Mouse (Mus musculus) cerebellum, adult 2 months (tissue): ENCODE measurements at regions not wholly inside any gene's neighbourhood (a gene's known extent, or its start where the extent isn't known, plus 50 kb on each side); places are given as distances from the start of the nearest gene placed in this dataset.

Experiments
- DNase-seq, 2 experiments: peaks; one replicate each; pipeline ENCODE4 v3.0.0; 2021
- H3K27ac ChIP-seq: fragments of 200-500 bp; 2 replicates; pipeline ENCODE4 v1.5.1; 2012; ENCODE audit warnings: low read length, control low read depth, inconsistent platforms; ENCODE audit not compliant: insufficient read depth
- H3K27me3 ChIP-seq: fragments of 200-500 bp; 2 replicates; pipeline ENCODE4 v1.6.1; 2012; ENCODE audit warnings: inconsistent platforms, mild to moderate bottlenecking, low read length, moderate library complexity; ENCODE audit not compliant: control insufficient read depth, insufficient read depth
- H3K4me1 ChIP-seq: fragments of 200-500 bp; 2 replicates; pipeline ENCODE4 v1.6.1; 2011; ENCODE audit warnings: low read length; ENCODE audit not compliant: control insufficient read depth, insufficient read depth
- H3K4me3 ChIP-seq: fragments of 200-500 bp; replicated peaks from 2 replicates; pipeline ENCODE3; 2011; ENCODE audit warnings: mild to moderate bottlenecking, low read depth, low read length, control low read depth; ENCODE audit not compliant: insufficient read depth
- CTCF ChIP-seq: fragments of 200-500 bp; IDR thresholded peaks from 2 replicates; pipeline ENCODE4 v1.5.1; 2011; ENCODE audit warnings: low read depth, mild to moderate bottlenecking, control low read depth, low read length, moderate library complexity, borderline replicate concordance; ENCODE audit not compliant: insufficient read depth
- POLR2A ChIP-seq: fragments of 200-500 bp; IDR thresholded peaks from 2 replicates; pipeline ENCODE4 v1.6.1; 2011; ENCODE audit warnings: low read length, control low read depth, borderline replicate concordance; ENCODE audit not compliant: insufficient read depth
- WGBS: fragments of 180-500 bp; shearing (Covaris S2); methylation state at CpG from one replicate; pipeline ENCODE4 v1.1.7; 2018; 5-methylcytosine and 5-hydroxymethylcytosine counted together

- no peak for TF ChIP-seq CTCF
- no peak for TF ChIP-seq POLR2A
- DNase-seq, result no peak
- Histone ChIP-seq H3K27ac (no peak overlapping the region), H3K27me3 (no peaks in the 10 kb centered on the region), H3K4me1 (no peaks in the 10 kb centered on the region), H3K4me3 (no peak overlapping the region)
- 59% methylated on average over 3 of the region's 3 CpGs for WGBS
These were observed 2664.7 kb upstream of the Lrrc6 start for GRCm38 (mm10) chr15:69165482-69165801.

- Histone ChIP-seq H3K4me1 (no peaks in the 10 kb centered on the region), H3K27ac (no peak overlapping the region), H3K27me3 (no peaks in the 10 kb centered on the region), H3K4me3 (no peak overlapping the region)
- WGBS, result 74% methylated on average over 7 of the region's 7 CpGs
- DNase-seq, result no peak
- TF ChIP-seq CTCF (no peak), POLR2A (no peak)
These were observed 2664.1 kb upstream of the Lrrc6 start for GRCm38 (mm10) chr15:69164581-69165481.

GRCm38 (mm10) chr15:69161036-69161435 lies 2660.3 kb upstream of the Lrrc6 start:
- TF ChIP-seq CTCF (no peak), POLR2A (no peak)
- H3K4me3 ChIP-seq, result no peak overlapping the region
- peak in 1 of 2 experiments; percentile 20 for DNase-seq
- H3K27me3 ChIP-seq, result no peaks in the 10 kb centered on the region
- no peak overlapping the region for H3K27ac ChIP-seq
- H3K4me1 ChIP-seq, result no peaks in the 10 kb centered on the region
- 22% methylated on average over 5 of the region's 5 CpGs for WGBS

- Histone ChIP-seq H3K27me3 (no peaks in the 10 kb centered on the region), H3K4me1 (no peaks in the 10 kb centered on the region), H3K27ac (no peak overlapping the region), H3K4me3 (no peak overlapping the region)
- no peak for DNase-seq
- no peak for TF ChIP-seq CTCF
- no peak for TF ChIP-seq POLR2A
- WGBS, result 61% methylated on average over 5 of the region's 5 CpGs
These were observed 2657.4 kb upstream of the Lrrc6 start for GRCm38 (mm10) chr15:69158124-69158523.
